Mouse (Mus musculus): ENCODE results near the gene Rpl27.
"Not testable (repeated sequence)": the region's sequence is repeated elsewhere in the genome, so short reads cannot be mapped to it uniquely, and the experiment has no call there.

- not testable (repeated sequence) for TF ChIP-seq CTCF (IDR thresholded peaks at IDR 0.05; ENCODE audit: extremely low read depth, insufficient read length, insufficient replicate concordance, low read depth, low read length); POLR2A (IDR thresholded peaks at IDR 0.05; ENCODE audit: low read depth, low read length)
Measured at GRCm38 (mm10) chr11:101441450-101442126, 510 bp upstream of the Rpl27 start.
